Mouse (Mus musculus) small intestine, adult 2 months (tissue): ENCODE data around the gene Plekhb2.

Experiments used
- CTCF ChIP-seq: fragments of 200-500 bp; IDR thresholded peaks from 2 replicates; pipeline ENCODE4 v1.5.1; 2012; ENCODE audit warnings: low read depth, mild to moderate bottlenecking, control low read depth, inconsistent platforms, low read length, moderate library complexity, mixed read lengths; ENCODE audit not compliant: insufficient replicate concordance, insufficient read length; ENCODE audit errors: extremely low read depth
- POLR2A ChIP-seq: fragments of 200-500 bp; IDR thresholded peaks from 2 replicates; pipeline ENCODE4 v1.6.1; 2012; ENCODE audit warnings: low read depth, mild to moderate bottlenecking, control low read depth, inconsistent platforms, low read length, moderate library complexity

GRCm38 (mm10) chr1:34860205-34860604 is 10.4 kb downstream of the Plekhb2 start:
- TF ChIP-seq POLR2A (no peak), CTCF (no peak)
